Mouse (Mus musculus) fibroblast of lung, adult 2 months (primary cell): ENCODE results near the gene Smok3b.
"Not testable (repeated sequence)": the region's sequence is repeated elsewhere in the genome, so short reads cannot be mapped to it uniquely, and the experiment has no call there.

Experiments used
- DNase-seq: peaks from one replicate; pipeline ENCODE4 v3.0.0-alpha.2; 2011; ENCODE audit warnings: low read depth

Smok3b gene

DNA sequence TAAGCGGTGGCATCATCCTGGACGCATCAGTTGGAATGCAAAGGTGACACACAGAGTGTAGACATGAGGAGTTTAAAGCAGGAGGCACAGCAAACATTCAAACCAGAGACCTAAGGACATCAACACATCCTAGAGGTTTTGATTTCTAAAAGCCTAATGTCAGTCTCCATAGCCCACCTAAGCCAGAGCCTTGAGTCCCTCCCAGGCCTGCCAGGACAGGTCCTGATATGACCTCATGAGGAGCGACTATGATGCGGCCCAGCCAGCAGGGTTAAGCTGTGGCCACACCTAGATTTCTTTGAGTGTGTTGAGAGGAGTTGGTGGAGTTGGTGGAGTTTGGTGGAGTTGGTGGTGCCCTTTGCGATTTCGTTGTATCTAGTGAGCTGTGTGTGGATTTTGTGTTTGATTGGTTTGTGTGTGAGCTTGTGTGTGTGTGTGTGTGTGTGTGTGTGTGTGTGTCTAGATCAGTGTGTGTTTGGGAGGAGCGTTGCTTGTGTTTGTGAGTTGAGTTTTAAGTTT lies at the start of gene Smok3b, which contains the start of gene Smok3a:
Gene Smok3b, plus strand, starts transcription at position 469 of the 519 bp plus-strand sequence.
Gene Smok3a, plus strand, starts transcription at position 301 of the 519 bp plus-strand sequence.
- not testable (repeated sequence) for DNase-seq

- DNase-seq = no peak
Observed at GRCm38 (mm10) chr5:137973161-137973560, 48.1 kb upstream of the Smok3b start.

GRCm38 (mm10) chr5:137973738-137974137 lies 47.5 kb upstream of the Smok3b start:
- no peak for DNase-seq

- DNase-seq = no peak
Observed at GRCm38 (mm10) chr5:137974724-137975123, 46.5 kb upstream of the Smok3b start.

DNA sequence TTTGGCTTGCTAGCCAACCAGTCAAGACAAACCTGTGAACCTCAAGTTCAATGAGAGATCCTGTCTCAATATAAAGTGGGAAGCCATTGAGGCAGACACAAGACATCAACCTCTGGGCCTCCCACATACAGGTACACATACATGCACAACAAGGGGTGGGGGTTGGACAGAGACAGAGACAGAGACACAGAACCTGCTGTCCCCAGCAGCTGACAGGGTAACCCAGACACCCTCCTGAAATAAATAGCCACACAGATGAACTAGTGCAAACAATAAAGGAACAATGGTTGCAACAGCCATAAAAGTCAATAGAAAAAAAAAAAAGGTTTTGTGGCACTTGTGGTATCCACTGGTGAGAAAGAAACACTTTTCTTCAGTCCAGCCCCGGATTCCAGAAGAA lies 45.8 kb upstream of the Smok3b start:
- DNase-seq = no peak

DNA sequence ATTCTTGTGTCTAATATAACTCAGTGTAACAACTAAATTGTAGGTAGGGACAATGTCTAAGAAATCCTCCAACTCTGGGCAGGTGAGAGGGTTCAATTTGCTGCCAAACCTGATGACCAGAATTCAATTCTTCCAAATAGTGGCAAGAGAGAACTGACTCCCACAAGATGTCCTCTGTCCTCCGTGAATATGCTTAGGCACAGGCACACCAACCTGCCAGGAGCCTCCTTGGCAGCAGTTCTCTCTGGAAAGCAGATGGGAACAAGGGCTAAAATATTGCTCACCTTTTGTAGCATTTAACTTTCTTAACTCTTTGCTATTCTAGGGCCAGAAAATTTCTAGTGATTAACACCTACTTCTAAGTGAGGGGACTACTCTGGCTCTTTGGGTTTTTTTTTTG lies 43.9 kb upstream of the Smok3b start:
- DNase-seq = no peak

- DNase-seq = no peak
Observed at GRCm38 (mm10) chr5:137979081-137979480, 42.1 kb upstream of the Smok3b start.

GRCm38 (mm10) chr5:137981300-137981699 lies 39.9 kb upstream of the Smok3b start, which contains the start of gene Azgp1:
TSS of gene Azgp1 (plus strand) at chr5:137981520.
- no peak for DNase-seq

DNA sequence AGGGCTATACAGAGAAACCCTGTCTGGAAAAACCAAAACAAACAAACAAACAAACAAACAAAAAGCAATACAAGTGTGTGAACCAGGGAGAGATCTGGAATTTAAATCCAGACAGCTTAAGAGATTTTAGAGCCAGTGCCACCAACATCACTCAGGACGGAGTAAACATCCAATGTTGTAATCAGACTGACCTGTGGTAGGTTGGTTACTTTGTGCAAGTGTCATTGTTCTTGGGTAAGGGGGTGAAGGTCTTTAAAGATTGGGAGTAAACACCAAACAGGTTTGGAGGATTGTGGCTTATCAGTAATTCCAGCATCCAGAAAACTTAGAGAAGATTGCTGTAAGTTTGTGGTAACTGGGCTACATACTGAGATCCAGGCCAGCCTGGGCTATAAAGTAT lies 34.9 kb upstream of the Smok3b start:
- no peak for DNase-seq

DNA sequence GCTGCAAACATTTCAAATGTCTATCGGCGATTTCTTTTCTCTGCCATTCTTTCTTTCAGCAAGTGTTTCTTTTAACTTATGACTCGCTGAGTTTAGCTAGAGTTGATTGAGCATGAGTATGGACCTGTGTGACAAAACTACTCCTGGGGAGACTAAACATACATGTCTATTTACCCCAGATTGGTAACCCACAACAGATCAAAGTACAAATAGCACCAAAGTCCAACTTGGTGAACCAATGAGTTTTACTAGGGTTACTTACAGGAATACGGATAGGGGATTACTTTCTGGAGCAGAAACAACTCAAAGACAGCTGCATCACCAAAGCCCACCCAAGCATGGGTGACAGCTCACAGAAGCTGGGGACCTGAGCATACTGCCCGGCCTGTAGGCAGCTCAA lies 11.8 kb upstream of the Smok3b start:
- DNase-seq = no peak

DNA sequence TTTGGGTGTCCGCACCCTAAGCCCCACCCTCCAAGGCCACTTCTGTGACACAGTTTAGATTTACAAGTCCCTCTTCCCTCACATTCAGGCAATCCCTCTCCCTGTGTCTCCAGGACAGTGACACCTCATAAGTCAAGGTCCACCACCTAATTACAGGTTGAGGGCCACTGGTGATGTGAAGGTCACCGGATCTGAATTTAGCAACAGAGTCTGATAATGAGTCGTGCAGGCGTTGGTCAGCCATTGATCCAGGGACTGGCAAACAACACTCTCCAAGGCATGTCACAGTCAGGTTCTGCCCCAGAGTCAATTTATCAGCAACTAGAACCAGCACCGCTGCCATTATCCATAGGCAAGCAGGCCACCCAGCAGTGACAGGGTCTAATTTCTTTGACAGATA lies 8.8 kb upstream of the Smok3b start:
- no peak for DNase-seq

GRCm38 (mm10) chr5:138016530-138016929 lies 4.7 kb upstream of the Smok3b start:
- DNase-seq = no peak

DNA sequence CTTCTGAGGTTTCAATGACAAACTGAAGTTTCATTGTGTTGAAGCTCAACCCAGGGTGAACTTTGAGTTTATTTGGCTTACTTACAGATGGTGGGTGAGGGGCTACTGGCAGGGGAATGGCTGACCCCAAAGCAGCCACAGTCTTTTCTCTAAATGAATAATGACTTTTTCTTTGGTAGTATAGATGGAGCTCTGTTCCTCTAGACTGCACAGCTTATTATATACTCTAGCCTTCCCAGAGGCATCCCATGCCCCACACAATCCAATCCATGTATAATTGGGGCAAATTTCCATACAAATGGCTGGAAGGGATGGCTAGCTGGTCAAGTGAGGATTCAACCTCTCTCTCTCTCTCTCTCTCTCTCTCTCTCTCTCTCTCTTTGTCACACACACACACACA lies 4.2 kb upstream of the Smok3b start:
- no peak for DNase-seq

- not testable (repeated sequence) for DNase-seq
Observed at GRCm38 (mm10) chr5:138019577-138019976, 1.7 kb upstream of the Smok3b start.

DNA sequence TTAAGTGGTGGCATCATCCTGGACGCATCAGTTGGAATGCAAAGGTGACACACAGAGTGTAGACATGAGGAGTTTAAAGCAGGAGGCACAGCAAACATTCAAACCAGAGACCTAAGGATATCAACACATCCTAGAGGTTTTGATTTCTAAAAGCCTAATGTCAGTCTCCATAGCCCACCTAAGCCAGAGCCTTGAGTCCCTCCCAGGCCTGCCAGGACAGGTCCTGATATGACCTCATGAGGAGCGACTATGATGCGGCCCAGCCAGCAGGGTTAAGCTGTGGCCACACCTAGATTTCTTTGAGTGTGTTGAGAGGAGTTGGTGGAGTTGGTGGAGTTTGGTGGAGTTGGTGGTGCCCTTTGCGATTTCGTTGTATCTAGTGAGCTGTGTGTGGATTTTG lies 31.7 kb downstream of the Smok3b start, which contains the start of gene Smok3c:
Gene Smok3c, plus strand, starts transcription at position 301 of the 400 bp plus-strand sequence.
- DNase-seq = not testable (repeated sequence)

GRCm38 (mm10) chr5:138073803-138074202 lies 52.6 kb downstream of the Smok3b start:
- DNase-seq = no peak

DNA sequence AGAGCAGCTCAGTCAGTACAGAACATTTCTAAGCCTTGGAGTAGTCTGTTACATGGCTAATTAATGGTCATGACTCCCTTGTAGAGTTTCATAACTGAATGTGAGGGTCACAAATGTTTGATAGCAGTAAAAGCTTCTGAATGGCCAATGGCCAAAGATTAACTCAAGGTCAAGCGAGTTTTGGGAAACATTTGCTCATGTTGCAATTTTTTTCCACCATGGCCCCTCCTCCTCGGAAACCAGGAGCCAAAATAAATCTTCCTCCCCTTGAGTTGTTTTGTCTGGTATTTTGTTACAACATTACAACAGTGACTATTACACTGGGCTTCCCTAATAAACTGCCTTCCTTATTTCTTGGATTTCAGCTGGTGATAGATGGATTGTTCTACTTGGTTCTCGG lies 54.5 kb downstream of the Smok3b start:
- no peak for DNase-seq

DNA sequence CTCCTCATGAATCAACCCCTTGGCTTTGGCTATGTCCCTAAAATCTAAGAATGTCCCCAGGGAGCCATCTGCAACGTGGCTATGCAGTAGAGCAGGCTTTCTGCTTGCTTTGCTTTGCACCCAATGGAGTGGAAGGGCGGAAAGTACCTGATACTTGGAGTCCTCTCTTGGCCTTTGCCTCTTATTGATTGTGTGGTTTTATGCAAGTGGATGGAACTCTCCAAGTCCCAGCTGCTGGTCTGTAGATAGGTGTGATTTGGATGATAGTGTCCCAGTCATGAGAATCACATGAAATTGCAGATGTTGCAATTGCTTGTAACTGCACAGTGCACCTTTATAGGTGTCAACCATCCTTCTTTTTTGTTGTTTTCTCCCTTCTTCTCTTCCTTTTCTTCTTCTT lies 54.9 kb downstream of the Smok3b start:
- no peak for DNase-seq

DNA sequence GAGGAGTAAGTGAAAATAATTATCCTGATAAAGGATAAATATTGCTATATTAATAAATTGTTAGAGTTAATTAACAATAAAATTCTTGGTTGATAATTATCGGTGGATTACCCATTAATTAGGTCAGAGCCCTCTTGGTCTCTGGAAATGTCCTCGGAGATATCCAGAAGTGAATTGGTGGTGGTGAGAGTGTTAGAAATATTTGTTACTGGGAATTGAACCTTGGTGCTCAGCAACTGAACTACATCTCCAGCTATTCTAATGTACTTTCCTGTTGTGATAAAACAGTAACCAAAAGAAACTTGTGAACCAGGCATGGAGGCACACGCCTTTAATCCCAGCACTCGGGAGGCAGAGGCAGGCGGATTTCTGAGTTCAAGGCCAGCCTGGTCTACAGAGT lies 59.2 kb downstream of the Smok3b start:
- no peak for DNase-seq

- no peak for DNase-seq
Observed at GRCm38 (mm10) chr5:138081446-138081845, 60.2 kb downstream of the Smok3b start.

DNA sequence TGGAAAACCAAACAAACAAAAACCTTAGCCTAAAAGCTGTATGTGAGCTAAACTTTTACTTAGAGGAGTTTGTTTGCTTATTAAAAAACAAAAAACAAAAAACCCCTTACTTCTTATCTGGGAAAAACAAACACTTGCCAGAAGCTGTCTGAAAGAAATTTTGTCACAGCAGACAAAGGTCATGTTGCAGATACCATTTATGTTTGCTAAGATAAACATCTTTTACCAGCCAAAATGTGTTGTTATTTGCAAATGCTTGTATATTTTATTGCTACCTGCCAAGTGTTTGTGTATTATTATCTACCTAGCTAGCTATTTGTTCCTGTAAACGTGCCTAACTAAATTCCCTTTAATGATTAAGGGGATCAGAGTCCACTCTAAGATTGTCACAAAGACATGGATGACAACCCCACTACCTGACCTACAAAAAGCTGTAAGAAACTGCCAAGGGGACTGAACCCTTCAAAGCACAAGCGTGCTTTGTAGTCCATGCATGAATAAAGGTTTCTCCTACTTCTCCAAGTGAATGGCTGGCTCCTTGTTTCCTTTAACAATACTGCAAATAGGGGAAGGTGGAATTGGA lies 62.2 kb downstream of the Smok3b start:
- no peak for DNase-seq

GRCm38 (mm10) chr5:138083936-138084335 lies 62.7 kb downstream of the Smok3b start:
- DNase-seq = no peak

- no peak for DNase-seq
Observed at GRCm38 (mm10) chr5:138084507-138084906, 63.3 kb downstream of the Smok3b start.

GRCm38 (mm10) chr5:138084996-138085395 lies 63.8 kb downstream of the Smok3b start, which contains the start of gene Zkscan1:
TSS of gene Zkscan1 (plus strand) at chr5:138085084.
- DNase-seq = peak; percentile 72
